Mouse (Mus musculus) myocyte (in vitro differentiated cells): Measurements from ENCODE around the gene Epb41l5.

ENCODE experiments used
- MYOD1 ChIP-seq, 3 experiments: IDR thresholded peaks; one replicate each; pipeline ENCODE4 v1.6.1; 2011; ENCODE audit warnings: control low read depth in 2 of 3, low read depth in 2 of 3, mild to moderate bottlenecking in 2 of 3, moderate library complexity in 1 of 3; ENCODE audit not compliant: insufficient read length in 2 of 3, control insufficient read depth in 1 of 3
- POLR2A ChIP-seq: IDR thresholded peaks from one replicate; pipeline ENCODE4 v1.6.1; 2011; ENCODE audit warnings: low read depth, mild to moderate bottlenecking, control low read depth, moderate library complexity; ENCODE audit not compliant: insufficient read length
- USF1 ChIP-seq: IDR thresholded peaks from one replicate; pipeline ENCODE4 v1.6.1; 2011; ENCODE audit warnings: low read depth, mild to moderate bottlenecking, control low read depth, moderate library complexity

GRCm38 (mm10) chr1:119584974-119585373 is 63.8 kb downstream of the Epb41l5 start:
- TF ChIP-seq MYOD1 (IDR thresholded peaks at IDR 0.05; ENCODE audit: control insufficient read depth in 1 of 3, insufficient read length in 2 of 3, low read depth in 2 of 3) (no peak), USF1 (no peak), POLR2A (no peak)
